Mouse (Mus musculus) frontal cortex, postnatal 36 days (tissue): ENCODE data around the gene Mab21l3.

ENCODE experiments used
- DNase-seq, 2 experiments: peaks; one replicate each; pipeline ENCODE4 v3.0.0; 2022; ENCODE audit warnings: low spot score in 2 of 2

The Mab21l3 gene

GRCm38 (mm10) chr3:101848816-101849215 is at the start of gene Mab21l3:
TSS of gene Mab21l3 (minus strand) at chr3:101848959.
- DNase-seq, result no peak

- no peak for DNase-seq
Measured at GRCm38 (mm10) chr3:101897377-101897974, 48.7 kb upstream of the Mab21l3 start.

- DNase-seq, result peak; percentile 39 to 78
Measured at GRCm38 (mm10) chr3:101896893-101897292, 48.1 kb upstream of the Mab21l3 start.

GRCm38 (mm10) chr3:101895376-101895910 is 46.7 kb upstream of the Mab21l3 start:
- DNase-seq, result no peak

GRCm38 (mm10) chr3:101885591-101885990 is 36.8 kb upstream of the Mab21l3 start:
- peak; percentile 16 to 21 for DNase-seq

- no peak for DNase-seq
Measured at GRCm38 (mm10) chr3:101885041-101885440, 36.3 kb upstream of the Mab21l3 start.

- DNase-seq, result no peak
Measured at GRCm38 (mm10) chr3:101883902-101884301, 35.1 kb upstream of the Mab21l3 start.

GRCm38 (mm10) chr3:101881721-101882120 is 33.0 kb upstream of the Mab21l3 start:
- no peak for DNase-seq

- DNase-seq, result no peak
Measured at GRCm38 (mm10) chr3:101880818-101881217, 32.1 kb upstream of the Mab21l3 start.

- no peak for DNase-seq
Measured at GRCm38 (mm10) chr3:101878136-101878535, 29.4 kb upstream of the Mab21l3 start.

- DNase-seq, result no peak
Measured at GRCm38 (mm10) chr3:101876459-101877285, 27.9 kb upstream of the Mab21l3 start.

GRCm38 (mm10) chr3:101875258-101875920 is 26.6 kb upstream of the Mab21l3 start:
- no peak for DNase-seq

GRCm38 (mm10) chr3:101873061-101873675 is 24.4 kb upstream of the Mab21l3 start:
- peak in 1 of 2 experiments; percentile 50 for DNase-seq

- no peak for DNase-seq
Measured at GRCm38 (mm10) chr3:101871951-101872350, 23.2 kb upstream of the Mab21l3 start.

GRCm38 (mm10) chr3:101867001-101867421 is 18.3 kb upstream of the Mab21l3 start:
- peak; percentile 39 to 68 for DNase-seq

- no peak for DNase-seq
Measured at GRCm38 (mm10) chr3:101861856-101862255, 13.1 kb upstream of the Mab21l3 start.

GRCm38 (mm10) chr3:101860151-101860550 is 11.4 kb upstream of the Mab21l3 start:
- DNase-seq, result peak; percentile 55

GRCm38 (mm10) chr3:101859740-101860139 is 11.0 kb upstream of the Mab21l3 start:
- DNase-seq, result no peak

- no peak for DNase-seq
Measured at GRCm38 (mm10) chr3:101854075-101854474, 5.3 kb upstream of the Mab21l3 start.

GRCm38 (mm10) chr3:101851363-101851762 is 2.6 kb upstream of the Mab21l3 start:
- DNase-seq, result no peak

- DNase-seq, result no peak
Measured at GRCm38 (mm10) chr3:101846096-101846495, 2.7 kb downstream of the Mab21l3 start.
